Mouse (Mus musculus): ENCODE measurements around the gene Cox6b1. TPM values are rescaled to one million over a fixed set of nuclear protein-coding genes. Genes with fewer than 3 reads are reported as not detected.

Gene Cox6b1
- 566 and 611 TPM in 2 replicates for total RNA-seq (2012; rRNA removed)
- 100 to 1,000 TPM in 1 of 2 experiments, not detected in 1; 799 TPM for polyA plus RNA-seq (2012; ENCODE audit: insufficient read depth in 1 of 2, insufficient read length in 2 of 2, low read depth in 1 of 2, low replicate concordance in 2 of 2, missing spikeins in 1 of 2)

DNA sequence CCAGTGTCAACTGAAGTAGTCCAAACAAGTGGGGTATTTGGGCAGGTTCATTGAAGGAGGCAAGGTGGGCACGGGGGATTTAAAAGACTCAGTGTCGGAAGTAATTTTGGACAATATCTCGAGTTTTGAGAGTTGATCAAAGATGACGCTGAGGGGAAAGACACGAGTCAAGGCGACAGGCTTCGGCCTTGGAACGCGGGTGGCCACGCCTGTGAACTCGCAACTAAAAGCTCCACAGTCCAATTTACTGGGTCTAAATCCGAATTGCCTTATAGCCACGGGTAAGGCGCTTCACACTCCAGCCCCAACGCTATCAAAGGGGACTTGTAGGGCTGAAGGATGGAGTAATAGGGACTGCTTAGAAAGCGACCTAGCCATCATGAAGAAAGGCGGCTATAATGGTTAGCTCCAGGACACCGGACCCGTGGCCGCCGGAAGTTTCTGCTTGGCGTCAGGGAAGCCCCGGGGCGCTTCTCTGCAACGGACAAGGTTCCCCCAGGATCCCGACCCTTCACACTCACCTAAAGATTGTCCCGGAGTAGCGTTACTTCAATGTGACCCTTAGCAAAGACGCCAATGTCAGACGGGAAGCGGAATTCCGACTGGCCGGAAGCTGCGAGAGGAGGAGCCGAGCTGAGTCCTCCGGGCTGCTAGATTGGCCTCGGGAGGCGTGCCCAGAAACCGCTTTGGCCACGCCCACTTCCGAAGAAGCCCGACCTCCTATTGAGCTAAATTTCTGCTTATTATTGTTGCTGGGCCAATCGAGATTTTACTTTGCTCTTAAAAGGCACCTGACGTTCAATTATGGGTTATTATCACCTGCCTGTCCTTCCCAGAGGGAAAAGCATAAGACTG, at the start of gene Cox6b1:
TSS of gene Cox6b1 (minus strand) at position 622 of the 855 bp plus-strand sequence.
- peaks cover 5 to 13% of the 10 kb centered on the region in 2 experiments for H3K36me3 ChIP-seq (ENCODE audit: control insufficient read depth in 1 of 2, insufficient read depth in 2 of 2, low read length in 2 of 2)
- H3K79me2 ChIP-seq (ENCODE audit: control insufficient read depth, insufficient read depth, low read length, poor library complexity): peaks cover 20% of the 10 kb centered on the region
- H3K9ac ChIP-seq (ENCODE audit: control insufficient read depth, low read depth, low read length, poor library complexity, severe bottlenecking): peak within 1 kb of the TSS; percentile 98
- peaks cover 2 to 3% of the 10 kb centered on the region in 2 experiments; a peak in 3 of 4 replicates for H3K27me3 ChIP-seq (ENCODE audit: control insufficient read depth in 1 of 2, insufficient read depth in 2 of 2, low read length in 2 of 2)
- DNase-seq (ENCODE audit: low read depth, low spot score): peak; percentile 97
- TF ChIP-seq POLR2A (IDR thresholded peaks at IDR 0.05; ENCODE audit: control insufficient read depth in 1 of 2, insufficient read depth in 1 of 2, low read depth in 1 of 2, low read length in 2 of 2, poor library complexity in 1 of 2): peak; percentile 80 to 93; a peak in 3 of 4 replicates
- peak; percentile 93 for TF ChIP-seq NELFE (IDR thresholded peaks at IDR 0.05; ENCODE audit: low read depth, low read length)
- peak; percentile 64; the same call in 1 of the 2 replicates for TF ChIP-seq MXI1 (IDR thresholded peaks at IDR 0.05; ENCODE audit: low read depth, low read length)
- TF ChIP-seq ELF1 (IDR thresholded peaks at IDR 0.05; ENCODE audit: low read depth, low read length): peak; percentile 78
- TF ChIP-seq JUND (IDR thresholded peaks at IDR 0.05; ENCODE audit: low read depth, low read length): 0 out of 2 replicates have a peak, but pooled peaks have one; percentile 11
- TF ChIP-seq ZMIZ1 (IDR thresholded peaks at IDR 0.05; ENCODE audit: low read depth, low read length): peak; percentile 71; the same call in 1 of the 2 replicates
- peak; percentile 90 for TF ChIP-seq SIN3A (IDR thresholded peaks at IDR 0.05; ENCODE audit: low read length)
- peak; percentile 80 for TF ChIP-seq MYC (IDR thresholded peaks at IDR 0.05; ENCODE audit: low read depth, low read length)
- TF ChIP-seq ETS1 (IDR thresholded peaks at IDR 0.05; ENCODE audit: low read depth, low read length): 0 out of 2 replicates have a peak, but pooled peaks have one; percentile 10
- no peak; the same call in 1 of the 2 replicates for TF ChIP-seq POLR2AphosphoS5 (IDR thresholded peaks at IDR 0.05; ENCODE audit: borderline replicate concordance, low read depth, low read length)
- no peak for TF ChIP-seq CHD2 (IDR thresholded peaks at IDR 0.05; ENCODE audit: low read length)
- peak; percentile 93 for TF ChIP-seq HCFC1 (IDR thresholded peaks at IDR 0.05; ENCODE audit: low read depth, low read length)
- no peak for TF ChIP-seq MAFK (IDR thresholded peaks at IDR 0.05; ENCODE audit: borderline replicate concordance, low read depth, low read length)
- peak; percentile 58; the same call in 1 of the 2 replicates for TF ChIP-seq GABPA (IDR thresholded peaks at IDR 0.05; ENCODE audit: low read depth, low read length)
- TF ChIP-seq USF1 (IDR thresholded peaks at IDR 0.05; ENCODE audit: low read depth, low read length): peak; percentile 73
- TF ChIP-seq MAX (IDR thresholded peaks at IDR 0.05; ENCODE audit: low read length): peak; percentile 32; the same call in 1 of the 2 replicates
- no peak; the same call in none of the 2 replicates for TF ChIP-seq KAT2A (conservative IDR thresholded peaks at IDR 0.05; ENCODE audit: low read depth, low read length)
- TF ChIP-seq POLR2AphosphoS2 (IDR thresholded peaks at IDR 0.05; ENCODE audit: low read length): peak; percentile 93
- peak; percentile 83 for TF ChIP-seq TBP (IDR thresholded peaks at IDR 0.05; ENCODE audit: low read depth, low read length)
- TF ChIP-seq TCF12 (IDR thresholded peaks at IDR 0.05; ENCODE audit: low read depth, low read length): peak; percentile 44; the same call in 1 of the 2 replicates
- H3K4me3 ChIP-seq (ENCODE audit: control insufficient read depth in 1 of 2, insufficient read depth in 1 of 2, low read depth in 2 of 2, low read length in 2 of 2): peak within 1 kb of the TSS; percentile 84 to 94
- H3K4me1 ChIP-seq (ENCODE audit: control insufficient read depth in 1 of 2, insufficient read depth in 2 of 2, low read length in 2 of 2): peaks cover 0 to 6% of the 10 kb centered on the region in 2 experiments; a peak in 2 of 4 replicates
- H3K9me3 ChIP-seq (replicated peaks; ENCODE audit: insufficient read depth, low read length): no peaks in the 10 kb centered on the region
- peak within 1 kb of the TSS; percentile 73 for H3K27ac ChIP-seq (ENCODE audit: control insufficient read depth, low read depth, low read length)
